Mouse (Mus musculus): ENCODE data around the gene Gng7.

Gng7 gene

DNA sequence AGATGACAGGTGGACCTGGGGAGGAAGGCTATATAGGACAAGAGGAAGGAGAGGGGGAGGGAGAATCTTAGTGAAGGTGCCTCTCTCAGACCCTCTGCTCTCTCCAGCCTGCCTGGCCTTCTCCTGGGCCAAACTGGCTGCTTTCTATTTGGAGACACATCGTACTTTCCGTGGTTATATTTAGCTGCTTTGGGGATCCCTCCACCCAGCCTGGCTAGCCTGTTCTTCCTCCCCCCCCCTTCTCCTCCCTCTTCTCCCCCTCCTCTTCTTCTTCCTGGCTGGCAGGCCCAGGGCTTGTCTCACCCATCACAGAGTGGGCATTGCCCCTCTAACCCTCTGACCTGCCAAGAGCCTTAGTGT is 73.8 kb downstream of the Gng7 start:
- no peak for DNase-seq

DNA sequence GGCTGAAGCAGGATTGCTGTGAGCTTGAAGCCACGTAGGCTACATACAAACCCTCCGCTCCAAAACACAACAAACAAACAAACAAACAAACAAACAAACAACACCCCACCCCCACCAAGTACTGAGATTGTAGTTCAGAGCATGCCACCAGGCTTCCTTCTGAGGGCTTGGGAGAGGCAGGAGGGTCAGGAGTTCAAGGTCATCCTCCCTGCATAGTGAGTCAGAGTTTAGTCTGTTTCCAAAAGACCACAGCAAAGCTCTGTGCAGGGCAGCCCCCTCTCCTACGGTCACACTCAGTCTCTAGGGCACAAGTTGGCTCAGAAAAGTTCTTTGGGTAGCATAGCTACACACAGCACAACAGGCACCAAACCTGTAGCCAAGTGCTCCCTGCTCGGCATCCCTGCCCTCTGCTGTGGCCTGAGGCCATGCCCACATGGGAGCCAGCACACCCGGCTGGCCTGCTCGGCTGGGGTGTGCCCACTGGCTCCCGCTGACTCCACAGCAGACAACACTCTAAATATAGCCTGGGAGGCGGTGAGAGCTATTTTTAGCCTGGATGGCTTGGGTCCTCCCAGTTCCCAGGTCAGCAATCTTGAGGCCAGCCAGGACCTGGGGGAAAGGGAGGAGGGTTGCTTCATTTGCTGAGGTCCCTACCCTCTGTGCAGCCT is 74.3 kb downstream of the Gng7 start:
- DNase-seq, result peak; percentile 83

DNA sequence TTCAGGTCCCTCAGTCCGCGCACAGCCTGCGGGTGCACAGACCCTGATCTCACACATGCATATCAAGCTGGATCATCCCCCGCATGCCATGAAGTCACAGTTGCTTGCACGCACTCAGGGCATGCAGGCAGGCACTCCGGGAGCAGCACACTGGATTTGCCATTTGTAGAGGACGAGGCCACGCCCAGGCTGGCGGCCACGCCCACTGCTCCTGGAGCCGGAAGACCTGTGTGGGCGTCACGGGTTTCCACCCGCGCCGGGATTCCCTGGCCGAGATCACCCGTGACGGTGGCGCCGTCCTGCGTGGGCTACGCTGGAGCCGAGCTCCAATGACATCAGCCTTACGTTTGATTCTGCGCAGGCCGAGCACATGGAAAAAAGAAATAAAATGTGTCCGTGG is 75.1 kb downstream of the Gng7 start:
- peak; percentile 91 for DNase-seq

DNA sequence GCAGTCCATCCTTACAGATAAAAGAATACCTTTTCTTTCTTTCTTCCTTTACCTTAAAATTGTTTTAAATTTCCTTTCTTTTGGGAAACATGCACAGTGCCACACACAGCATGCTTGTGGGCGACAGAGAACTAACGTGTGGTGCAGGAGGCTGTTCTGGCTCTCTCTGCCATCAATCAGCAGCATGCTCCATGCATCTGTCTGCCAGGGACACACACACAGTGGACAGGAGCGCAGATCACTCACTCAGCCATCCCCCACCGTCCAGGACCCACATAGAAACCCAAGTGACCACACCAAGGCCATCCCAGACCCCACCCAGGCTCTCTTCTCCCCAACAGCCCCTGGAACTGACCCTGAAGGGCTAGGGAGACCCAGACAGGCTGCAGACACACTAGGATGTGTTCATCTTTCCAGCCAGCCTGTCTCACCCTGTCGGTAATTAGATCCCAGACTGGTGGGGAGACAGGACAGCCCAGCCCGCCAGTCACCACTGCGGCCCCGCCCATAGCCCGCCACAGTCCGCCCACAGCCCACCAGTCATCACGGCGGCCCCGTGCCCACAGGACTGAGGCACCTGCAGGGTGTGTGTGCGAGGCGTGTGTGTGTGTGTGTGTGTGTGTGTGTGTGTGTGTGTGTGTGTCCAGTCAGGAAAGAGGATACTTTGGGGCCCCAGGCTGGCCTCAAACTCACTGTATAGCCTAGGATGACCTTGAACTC is 75.8 kb downstream of the Gng7 start:
- DNase-seq, result peak; percentile 59

DNA sequence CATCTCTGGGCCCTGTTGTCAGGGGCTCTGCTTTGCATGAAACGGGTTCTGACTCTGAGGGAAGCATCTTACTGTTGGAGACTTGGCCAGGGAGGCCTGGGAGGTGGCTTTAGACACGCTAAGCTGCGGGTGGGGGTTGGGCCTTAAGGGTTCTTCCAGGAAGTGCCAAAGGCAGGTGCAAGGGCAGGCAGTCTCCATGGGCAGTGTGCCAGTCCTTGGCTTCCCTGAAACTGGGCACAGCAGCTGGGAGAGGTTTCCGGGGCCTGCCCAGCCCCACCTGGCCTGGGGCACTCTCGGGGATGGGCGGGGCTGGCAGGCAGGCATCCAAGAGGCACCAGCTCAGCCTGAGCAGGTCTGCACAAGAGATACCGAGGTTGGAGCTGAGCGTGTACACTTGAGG is 77.1 kb downstream of the Gng7 start:
- DNase-seq, result peak; percentile 62

DNA sequence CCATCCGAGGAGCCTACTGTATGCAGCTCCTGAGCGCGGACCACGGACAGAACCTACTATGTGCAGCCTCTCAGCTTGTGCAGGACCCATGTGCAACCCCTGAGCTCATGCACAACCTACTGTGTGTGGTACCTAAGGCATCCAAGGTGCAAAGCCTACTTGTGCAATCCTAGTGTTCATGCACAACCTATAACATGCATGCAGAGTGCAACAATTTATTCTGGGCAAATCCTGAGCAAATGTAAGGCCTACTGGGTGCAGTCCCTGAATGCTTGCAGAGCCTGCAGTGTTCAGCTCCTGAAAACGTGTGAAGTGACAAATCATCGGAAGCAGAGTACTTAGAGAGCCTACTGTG is 78.0 kb downstream of the Gng7 start:
- no peak for DNase-seq

DNA sequence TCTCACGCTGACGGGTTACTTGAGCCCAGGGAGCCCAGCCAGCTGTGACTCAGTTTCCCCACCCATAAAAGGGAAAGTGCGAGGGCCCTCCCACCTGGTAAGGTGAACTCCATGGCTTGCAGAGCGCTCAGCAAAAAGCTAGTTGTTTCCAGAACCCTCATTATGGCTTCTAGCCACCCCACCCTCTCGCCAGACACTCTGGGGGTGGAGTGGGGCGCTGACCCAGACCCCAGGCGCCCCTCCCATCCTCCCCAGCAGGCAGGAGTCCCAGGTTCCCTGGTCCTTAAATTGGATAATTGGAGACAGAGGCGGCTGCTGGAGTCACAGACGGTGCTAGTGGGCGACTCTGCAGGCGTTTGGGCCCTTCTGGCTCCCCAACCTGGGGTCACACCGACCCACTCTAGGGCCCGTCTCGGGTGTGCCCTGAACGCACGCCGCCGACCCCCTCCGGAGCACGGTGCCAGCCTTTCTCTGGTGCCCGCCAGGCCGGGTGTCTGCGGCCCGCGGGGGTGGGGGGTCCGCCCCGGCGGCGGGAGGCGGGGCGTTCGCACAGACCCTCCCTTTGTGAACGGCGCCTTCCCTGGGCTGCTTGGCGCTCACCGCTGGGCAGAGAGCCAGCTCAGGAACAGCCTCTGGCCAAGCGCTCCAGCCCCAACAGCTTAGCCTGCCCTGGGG is 78.5 kb downstream of the Gng7 start:
- DNase-seq, result peak; percentile 88

DNA sequence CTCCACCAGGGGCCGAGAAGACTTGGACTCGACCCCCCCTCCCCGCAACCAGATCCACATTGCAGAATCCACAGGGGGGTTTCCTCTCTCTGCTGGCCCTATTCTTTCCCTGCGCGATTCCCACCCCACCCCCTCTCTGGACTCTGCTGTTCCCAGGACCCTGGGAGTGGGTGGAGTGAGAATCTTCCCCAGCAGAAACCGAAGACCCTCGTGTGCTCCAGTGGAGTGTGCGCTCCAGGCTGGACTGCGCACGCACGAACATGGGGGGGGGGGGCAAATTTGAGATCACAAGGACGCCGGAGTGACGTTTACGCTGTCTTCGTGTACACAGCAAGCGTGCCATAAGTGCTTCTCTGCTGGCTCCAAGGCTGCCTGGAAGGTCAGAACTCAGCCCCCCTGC is 79.0 kb downstream of the Gng7 start:
- peak; percentile 57 for DNase-seq

DNA sequence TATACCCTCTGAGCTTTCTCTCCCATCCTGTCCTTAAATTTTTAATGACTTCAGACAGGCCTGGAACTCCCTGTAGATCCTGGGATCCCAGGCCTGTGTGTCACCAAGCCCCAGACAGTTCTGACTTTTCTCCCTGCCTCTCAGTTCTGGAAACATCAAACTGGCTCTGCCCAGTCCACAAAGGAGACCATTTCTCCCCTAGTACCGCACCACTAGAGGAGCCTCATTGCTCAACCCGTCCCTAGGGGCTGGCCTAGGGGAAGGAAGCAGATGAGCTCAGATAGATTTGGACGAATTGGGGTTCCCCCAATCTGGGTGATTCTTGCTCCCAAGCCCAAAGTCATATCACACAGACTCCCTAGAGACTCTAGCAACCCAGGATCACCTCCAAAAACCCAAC is 79.5 kb downstream of the Gng7 start:
- DNase-seq, result peak; percentile 14

DNA sequence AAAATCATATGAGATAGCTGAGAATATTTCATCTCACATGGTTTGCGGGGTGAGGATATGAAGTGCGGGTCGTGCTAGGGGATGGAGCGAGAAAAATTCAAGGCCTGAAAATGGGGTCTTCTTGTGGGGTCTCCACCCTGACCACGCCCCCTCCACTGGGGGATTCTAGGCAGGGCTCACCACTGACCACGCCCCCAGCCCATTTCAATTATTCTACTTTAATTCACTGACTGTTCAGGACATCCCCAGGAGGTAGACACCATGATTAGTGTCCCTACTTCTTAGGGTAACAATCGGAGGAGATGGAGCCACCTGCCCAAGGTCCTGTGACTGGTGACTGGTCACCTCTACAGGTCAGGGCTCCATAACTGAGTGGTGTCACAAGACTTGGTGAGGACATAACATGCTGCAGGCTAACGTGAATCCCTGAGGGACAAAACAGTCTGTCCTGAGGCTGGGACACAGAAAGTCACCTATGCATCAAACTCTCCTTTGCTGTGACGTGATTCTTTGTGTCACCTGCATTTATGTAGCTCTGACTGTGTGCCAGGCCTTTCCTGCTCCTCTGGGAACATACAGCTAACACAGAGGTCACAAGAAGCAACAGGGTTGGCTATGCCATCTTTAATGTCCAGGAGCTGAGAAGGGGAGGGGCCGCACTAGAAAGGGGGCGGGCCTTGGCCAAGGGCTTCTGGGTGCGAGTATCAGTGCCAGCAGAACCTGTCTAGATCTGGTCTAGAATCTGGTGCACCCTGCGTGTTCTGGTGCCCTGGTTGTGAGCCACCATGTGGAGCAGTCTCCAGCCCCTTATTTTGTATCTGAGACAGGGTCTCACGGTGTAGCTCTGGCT is 80.4 kb downstream of the Gng7 start:
- DNase-seq, result peak; percentile 9

DNA sequence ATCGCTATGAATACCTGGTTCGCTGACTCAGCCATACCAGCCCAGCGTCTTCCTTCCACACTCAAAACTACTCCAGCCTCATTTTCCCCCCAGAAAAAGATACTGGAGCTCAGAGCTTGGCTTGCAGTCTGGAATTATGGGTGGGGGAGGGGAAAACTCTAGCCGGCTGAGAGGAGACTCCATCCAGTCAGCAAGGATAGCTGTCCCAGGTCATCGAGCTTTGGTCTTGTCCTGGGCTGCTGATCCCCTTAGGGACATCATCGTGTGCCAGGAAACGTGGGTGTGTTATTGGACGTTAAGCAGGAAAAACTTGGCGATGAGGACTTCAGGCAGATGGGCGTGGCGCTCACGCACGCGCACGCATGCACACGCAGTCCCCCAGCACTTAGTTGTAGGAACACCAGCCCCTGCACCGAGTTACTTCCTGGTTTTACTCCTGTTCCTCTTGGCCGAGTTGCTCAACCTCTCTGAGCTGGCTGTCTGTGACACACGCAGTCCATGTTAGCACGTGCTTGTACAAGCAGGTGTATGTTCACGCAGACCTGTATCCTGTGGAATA is 81.2 kb downstream of the Gng7 start:
- peak; percentile 49 for DNase-seq

DNA sequence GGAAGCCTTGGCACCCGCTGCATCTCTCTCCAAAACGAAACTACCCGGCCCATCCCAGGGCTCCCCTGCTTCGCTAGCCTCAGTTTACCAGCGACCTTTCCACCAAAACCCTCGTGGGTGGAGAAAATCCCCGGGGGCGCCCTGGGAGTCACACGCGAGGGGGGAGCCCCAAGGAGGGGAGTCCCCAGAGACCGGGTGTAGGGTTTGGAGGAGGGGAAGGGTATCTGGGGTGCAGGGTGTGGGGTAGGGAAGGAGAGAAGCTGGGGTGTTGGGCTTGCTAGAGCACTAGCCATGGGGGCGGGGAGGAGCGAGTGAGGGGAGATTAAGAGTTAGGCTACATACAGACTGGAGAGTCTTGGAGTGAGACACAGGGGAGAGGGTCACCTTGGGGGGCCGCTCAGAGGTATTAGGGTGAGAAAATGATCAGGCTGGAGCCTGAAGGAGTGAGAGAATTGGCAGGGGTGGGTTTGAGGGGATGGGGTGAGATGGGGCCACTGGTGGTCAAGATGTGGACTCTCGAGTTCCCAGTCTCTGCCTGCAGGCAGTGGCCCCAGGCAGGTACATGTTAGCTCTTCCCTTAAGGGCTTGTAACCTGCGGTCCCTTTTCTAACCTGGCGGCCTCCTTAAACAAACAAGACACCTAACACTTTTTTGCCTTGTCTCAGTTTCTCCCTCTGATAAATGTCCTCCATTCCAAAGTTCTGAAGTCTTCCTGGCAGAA is 81.9 kb downstream of the Gng7 start:
- DNase-seq, result peak; percentile 16

DNA sequence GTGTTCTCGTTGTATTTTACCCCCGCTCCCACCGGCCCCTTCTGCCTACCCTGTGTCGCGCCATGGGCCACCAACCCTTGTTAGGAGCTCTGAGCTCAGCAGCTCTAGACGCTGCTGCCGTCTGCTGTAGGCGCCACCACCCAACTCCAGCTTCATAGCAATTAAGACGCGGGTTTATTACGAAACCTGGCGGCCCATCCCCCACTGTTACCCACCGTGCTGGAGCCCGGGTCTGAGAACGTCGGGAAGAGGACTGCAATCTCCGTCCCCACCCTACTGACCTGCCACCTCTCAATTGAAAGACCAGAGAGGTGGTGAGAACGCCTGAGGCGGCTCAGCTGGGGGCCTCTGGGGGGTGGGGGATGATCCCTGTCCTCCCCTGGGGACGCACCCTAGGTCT is 82.5 kb downstream of the Gng7 start:
- peak; percentile 54 for DNase-seq

DNA sequence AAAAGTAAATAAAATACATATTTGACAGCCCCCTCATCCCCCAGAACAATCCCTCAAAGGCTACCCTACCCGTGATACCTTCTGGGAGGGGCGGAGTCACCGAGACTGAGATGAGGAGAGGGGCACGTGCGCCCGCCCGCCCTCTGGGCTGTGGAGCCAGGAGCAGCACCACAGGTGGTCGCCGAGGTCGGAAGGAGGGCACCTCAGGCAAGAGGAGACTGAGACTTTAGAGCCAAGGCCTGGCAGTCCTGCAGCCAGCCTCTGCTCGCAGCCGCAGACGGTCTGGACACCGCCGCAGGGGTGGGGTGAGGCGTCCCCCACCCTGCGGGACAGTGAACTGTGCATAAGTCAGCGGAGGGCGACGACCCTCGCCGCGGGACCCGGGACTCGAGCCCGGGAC is 83.0 kb downstream of the Gng7 start:
- DNase-seq, result peak; percentile 37

DNA sequence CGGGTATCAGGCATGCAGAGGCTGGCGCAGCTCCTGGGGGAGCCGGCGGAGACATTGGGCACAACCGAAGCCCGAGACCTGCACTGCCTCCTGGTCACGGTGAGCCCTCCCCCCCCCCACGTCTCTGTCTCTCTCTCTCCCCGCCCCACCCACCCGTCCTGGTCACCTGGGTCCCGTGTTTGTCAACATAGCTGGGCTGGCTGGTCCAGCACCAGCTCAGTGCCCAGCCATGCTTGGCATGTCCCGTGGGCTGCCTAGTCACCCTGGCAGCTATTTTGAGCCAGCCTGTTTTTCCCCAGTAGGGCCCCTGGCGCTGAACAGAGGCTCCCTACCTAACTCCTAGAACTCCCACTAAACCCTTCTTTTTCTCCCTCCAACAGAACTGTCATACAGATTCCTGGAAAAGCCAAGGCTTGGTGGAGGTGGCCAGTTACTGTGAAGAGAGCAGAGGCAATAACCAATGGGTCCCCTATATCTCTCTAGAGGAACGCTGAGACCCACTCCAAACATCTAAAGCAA is 83.5 kb downstream of the Gng7 start:
- peak; percentile 27 for DNase-seq

DNA sequence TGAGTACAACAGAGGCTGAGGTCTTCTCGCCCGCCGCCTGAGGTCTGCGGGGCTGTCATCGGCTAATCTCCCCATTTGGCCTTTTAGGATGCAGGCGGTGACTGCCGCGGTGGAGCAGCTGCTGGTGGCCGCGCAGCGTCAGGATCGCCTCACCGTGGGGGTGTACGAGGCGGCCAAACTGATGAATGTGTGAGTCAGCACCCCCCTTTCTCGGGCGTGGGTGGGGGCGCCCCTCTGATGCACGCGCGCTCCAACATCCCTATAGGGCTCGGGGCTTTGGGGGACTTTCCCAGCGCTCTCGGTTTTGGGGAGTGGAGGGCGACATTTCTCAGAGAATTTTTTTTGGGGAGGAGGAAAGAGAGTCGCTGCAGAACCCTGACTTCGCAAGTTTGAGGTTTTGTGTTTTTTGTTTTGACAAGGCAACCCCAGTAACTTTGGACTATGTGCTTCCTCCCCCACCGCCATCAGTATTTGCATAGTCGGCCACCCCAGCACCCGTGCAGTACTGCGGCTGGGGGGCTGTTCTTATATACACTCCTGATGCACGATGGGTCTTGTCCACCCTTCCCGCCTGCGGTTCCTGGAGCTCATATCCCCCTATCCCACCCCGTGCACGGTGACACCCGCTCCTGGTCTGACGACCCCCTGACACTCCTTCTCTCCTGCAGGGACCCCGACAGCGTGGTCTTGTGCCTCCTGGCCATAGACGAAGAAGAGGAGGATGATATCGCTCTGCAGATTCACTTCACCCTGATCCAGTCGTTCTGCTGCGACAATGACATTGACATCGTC is 84.2 kb downstream of the Gng7 start:
- no peak for DNase-seq

DNA sequence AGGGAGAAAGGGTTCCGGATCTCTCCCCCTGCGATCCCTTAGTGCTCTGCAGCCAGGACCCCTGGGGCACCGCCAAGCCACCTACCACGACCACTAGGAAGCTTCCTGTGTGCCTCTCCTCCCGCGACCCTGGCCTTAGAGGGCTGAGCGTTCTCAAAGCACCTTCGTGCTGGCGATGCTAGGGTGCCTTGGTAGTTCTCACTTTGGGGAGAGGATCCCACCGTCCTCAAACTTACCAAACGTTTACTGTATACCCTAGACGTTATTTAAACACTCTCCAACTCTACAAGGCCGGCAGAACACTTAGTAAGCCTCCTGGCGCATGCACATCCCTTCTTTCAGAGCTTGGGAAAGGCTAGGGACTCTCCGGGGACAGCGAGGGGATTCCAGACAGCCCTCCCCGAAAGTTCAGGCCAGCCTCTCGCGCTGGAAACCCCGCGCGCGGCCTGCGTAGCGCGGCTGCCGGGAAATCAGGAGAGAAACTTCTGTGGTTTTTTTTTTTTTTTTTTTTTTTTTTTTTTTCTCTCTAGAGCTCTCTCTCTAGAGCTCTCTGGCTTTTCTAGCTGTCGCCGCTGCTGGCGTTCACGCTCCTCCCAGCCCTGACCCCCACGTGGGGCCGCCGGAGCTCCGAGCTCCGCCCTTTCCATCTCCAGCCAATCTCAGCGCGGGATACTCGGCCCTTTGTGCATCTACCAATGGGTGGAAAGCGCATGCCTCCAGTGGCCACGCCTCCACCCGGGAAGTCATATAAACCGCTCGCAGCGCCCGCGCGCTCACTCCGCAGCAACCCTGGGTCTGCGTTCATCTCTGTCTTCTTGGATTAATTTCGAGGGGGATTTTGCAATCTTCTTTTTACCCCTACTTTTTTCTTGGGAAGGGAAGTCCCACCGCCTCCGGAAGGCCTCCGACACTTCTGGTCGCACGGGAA is 85.2 kb downstream of the Gng7 start, which contains the start of gene Gadd45b:
Gadd45b (plus strand) TSS at position 775 of the 928 bp plus-strand sequence.
- peak; percentile 99 for DNase-seq

DNA sequence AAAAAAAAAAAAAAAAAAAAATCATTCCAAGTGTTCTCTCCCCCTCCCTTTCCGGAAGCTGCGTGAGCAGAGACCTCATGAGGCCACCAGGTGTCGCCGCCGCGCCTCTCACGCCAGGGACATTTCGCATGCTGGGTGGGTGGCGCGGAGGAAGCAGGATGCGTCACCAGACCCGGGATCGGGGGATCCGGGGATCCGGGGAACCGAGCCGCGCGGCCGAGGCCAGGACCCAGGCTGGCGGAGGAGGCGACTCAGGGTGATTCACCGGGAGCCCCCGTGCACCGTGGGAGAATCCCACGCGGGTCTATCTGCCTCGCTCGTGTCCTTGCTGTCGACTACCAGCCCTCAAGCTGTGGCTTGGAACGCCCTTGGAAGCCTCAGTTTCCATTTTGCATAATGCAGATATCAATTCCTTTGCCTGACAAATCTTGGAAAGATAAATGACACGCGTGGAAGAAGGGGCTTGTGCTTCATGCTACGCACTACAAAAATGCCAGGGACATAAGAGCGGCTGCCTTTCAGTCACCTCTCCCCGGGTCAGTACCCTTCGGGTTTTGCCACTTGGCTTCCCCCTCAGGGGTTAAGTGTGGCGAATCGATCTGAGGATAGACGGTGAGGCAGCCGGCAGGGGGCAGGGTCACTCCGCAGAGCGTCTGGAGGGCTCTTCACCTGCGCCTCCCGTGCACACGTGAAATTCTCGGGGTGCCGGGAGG is 86.0 kb downstream of the Gng7 start:
- DNase-seq, result peak; percentile 94

DNA sequence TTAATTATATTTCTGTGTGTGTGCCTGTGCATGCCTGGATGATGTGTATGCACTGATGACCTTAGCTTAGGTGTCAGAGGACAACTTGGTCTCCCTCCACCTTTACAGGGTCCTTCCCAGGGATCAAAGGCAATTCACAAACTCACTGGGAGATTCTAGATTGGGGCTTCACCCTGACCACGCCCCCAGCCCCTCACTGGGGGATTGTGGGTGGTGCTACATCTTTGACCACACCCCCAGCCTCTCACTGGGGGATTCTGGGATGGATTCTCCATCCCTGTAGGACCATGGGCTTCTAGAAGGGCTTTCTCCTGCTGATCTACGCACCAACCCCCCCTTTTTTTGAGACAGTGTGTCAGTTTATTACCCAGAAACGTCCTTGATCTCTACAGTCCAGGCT is 89.3 kb downstream of the Gng7 start:
- DNase-seq, result peak; percentile 24
